Mouse (Mus musculus) bone marrow, adult 2 months (tissue): Measurements from ENCODE around the gene Il10.

Experiments used
- CTCF ChIP-seq: fragments of 200-500 bp; IDR thresholded peaks from 2 replicates; pipeline ENCODE4 v1.5.1; 2011; ENCODE audit warnings: low read length, control low read depth; ENCODE audit not compliant: control insufficient read depth, insufficient read depth
- POLR2A ChIP-seq: fragments of 200-500 bp; IDR thresholded peaks from 2 replicates; pipeline ENCODE4 v1.6.1; 2011; ENCODE audit warnings: low read depth, mild to moderate bottlenecking, control low read depth, low read length, borderline replicate concordance; ENCODE audit not compliant: control insufficient read depth

DNA sequence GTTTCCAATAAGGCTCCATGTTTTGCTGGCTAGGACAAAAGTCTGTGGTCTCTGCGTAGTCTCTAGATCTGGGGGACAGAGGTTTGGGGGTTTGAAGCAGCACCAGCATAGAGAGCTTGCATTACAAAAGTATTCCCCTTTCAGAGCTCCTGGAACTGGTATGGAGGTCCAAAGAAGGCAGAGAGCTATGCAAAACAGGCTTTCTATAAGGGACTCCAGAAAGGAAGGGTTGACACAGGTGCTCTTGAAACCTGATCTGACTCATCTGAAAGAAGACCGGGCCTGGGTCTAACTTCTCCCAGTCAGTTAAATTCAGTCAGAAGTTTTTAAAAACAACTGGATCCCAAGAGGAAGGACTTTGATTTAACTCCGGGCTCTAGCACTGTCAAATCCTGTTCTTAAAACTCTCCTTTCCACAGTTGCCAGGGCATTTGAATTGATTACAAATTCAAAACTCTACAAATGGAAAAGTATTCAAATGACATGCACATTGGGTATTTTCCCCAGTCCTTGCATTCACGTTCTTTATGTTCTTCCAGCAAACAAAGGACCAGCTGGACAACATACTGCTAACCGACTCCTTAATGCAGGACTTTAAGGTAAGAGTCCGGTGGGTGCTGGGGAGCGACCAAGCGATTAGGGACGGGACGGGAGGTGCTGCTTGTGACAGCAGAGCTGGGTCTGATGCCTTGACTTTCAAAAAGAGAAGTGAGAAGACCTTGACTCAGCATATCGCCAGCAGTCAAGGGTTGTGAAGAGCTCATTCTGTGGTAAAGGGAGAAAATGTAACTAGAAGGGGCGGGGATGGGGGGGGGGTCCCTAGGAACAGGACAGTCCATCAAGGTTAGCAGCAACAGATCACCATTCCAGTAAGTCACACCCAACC, 1.0 kb downstream of the Il10 start:
- TF ChIP-seq CTCF: no peak
- no peak for TF ChIP-seq POLR2A
